ENCODE assay signal across 9 mouse cellular contexts in genomic region chr10:120895899-120896289, GRCm38 (mm10). TPM values are rescaled to one million over a fixed set of nuclear protein-coding genes. Genes with fewer than 3 reads are reported as not detected.
DNase-seq lines count a peak whose midpoint lies in the region; ATAC-seq and TF ChIP-seq lines count a peak whose summit lies in the region.
"Had no signal": no experiment of that assay in that cellular context is flagged by ENCODE, and none has a peak within 500 bp of the region (broad histone marks: within the 10 kb centered on the region; RNA-seq: fewer than 3 reads in every experiment).

No protein-coding gene starts in this region.

- H3K9ac ChIP-seq in kidney, postnatal 0 days (ENCODE audit: low read depth, low read length), result no peak overlapping the region

- no peaks in the 10 kb centered on the region for H3K27me3 ChIP-seq in kidney, postnatal 0 days (ENCODE audit: insufficient read depth, low read length)

- no peak for ATAC-seq in kidney, postnatal 0 days (replicated peaks; ENCODE audit: low FRiP score, low read depth)
- ATAC-seq in erythroblast, adult 5-6 weeks (replicated peaks; ENCODE audit: low FRiP score, poor library complexity, severe bottlenecking), result no peak

- H3K4me1 ChIP-seq in kidney, postnatal 0 days (replicated peaks; ENCODE audit: insufficient read depth, low read length), result 0 out of 2 replicates have a peak, but pooled peaks cover 4% of the 10 kb centered on the region

- no peak overlapping the region for H3K4me3 ChIP-seq in kidney, postnatal 0 days (replicated peaks; ENCODE audit: low read depth, low read length)
- H3K4me3 ChIP-seq: erythroblast, embryonic 14.5 days had no signal

- H3K27ac ChIP-seq in kidney, postnatal 0 days, result no peak overlapping the region

- TF ChIP-seq CTCF in kidney, postnatal 0 days (IDR thresholded peaks at IDR 0.05; ENCODE audit: low read depth), result peak; percentile 18; the same call in 1 of the 2 replicates

- peak overlapping the region; percentile 34 for H3K4me2 ChIP-seq in kidney, postnatal 0 days (ENCODE audit: low read length)

- peak; percentile 60 for DNase-seq in kidney, postnatal 0 days (ENCODE audit: low spot score)
- DNase-seq in kidney, adult 11 months, result no peak
- DNase-seq in MEL-GATA-1-ER (ENCODE audit: extremely low read depth, low read depth), result peak; percentile 79
- DNase-seq in induced T-regulatory cell, adult 2 months (ENCODE audit: low read depth), result peak; percentile 92
- DNase-seq in naive thymus-derived CD4-positive, alpha-beta T cell, adult 2 months (ENCODE audit: low read depth), result peak; percentile 90
- no peak for DNase-seq in adrenal gland, adult 8-10 months
- DNase-seq in frontal cortex, postnatal 36 days (ENCODE audit: low spot score in 2 of 2), result no peak

- WGBS in kidney, postnatal 0 days, result 26% methylated on average over 15 of the region's 15 CpGs

- H3K36me3 ChIP-seq in kidney, postnatal 0 days (ENCODE audit: insufficient read depth, low read length), result no peaks in the 10 kb centered on the region

- no peaks in the 10 kb centered on the region for H3K9me3 ChIP-seq in kidney, postnatal 0 days (replicated peaks; ENCODE audit: low read length)

RNA-seq across cellular contexts. Expression of gene Msrb3, which starts 3.0 kb away (rescaled TPM):
- polyA plus RNA-seq in kidney, postnatal 0 days (2015; fragmentation: Nextera tagmentation; extraction: Ambion mirVana), result 9.9 and 13.2 TPM in 2 replicates
- 10 to 100 TPM; 50.2 to 86.6 (median 67.3) TPM for total RNA-seq in adrenal gland, adult 8-10 months (2022)
- total RNA-seq in erythroblast, adult 5-6 weeks (2015; ENCODE audit: low replicate concordance), result not detected in 2 replicates
- total RNA-seq in erythroblast, adult 5-6 weeks (2017; ENCODE audit: low replicate concordance), result 0.09 and 1.3 TPM in 2 replicates
- polyA plus RNA-seq: erythroblast, embryonic 14.5 days had no signal

Comparison
In these comparisons a context has a peak if more than half of its experiments do, and no peak if none do; other contexts are left out.
1. DNase-seq: peak in kidney, postnatal 0 days (single experiment), MEL-GATA-1-ER (single experiment), induced T-regulatory cell, adult 2 months (single experiment) and naive thymus-derived CD4-positive, alpha-beta T cell, adult 2 months (single experiment); none in kidney, adult 11 months (single experiment), adrenal gland, adult 8-10 months (single experiment) and frontal cortex, postnatal 36 days (0 of 2).
2. RNA of gene Msrb3, which starts 3.0 kb away (total RNA-seq): 50.2 to 86.6 TPM in adrenal gland, adult 8-10 months; 0.09 to 1.3 TPM in erythroblast, adult 5-6 weeks; every median in the first group is over 10 times any median in the second.